Mouse (Mus musculus) small intestine, adult 2 months (tissue): ENCODE results near the gene Rbm7. TPM values are rescaled to one million over a fixed set of nuclear protein-coding genes. Genes with fewer than 3 reads are reported as not detected.
"Not testable (repeated sequence)": the region's sequence is repeated elsewhere in the genome, so short reads cannot be mapped to it uniquely, and the experiment has no call there.

Experiments
- H3K27ac ChIP-seq: fragments of 200-500 bp; 2 replicates; pipeline ENCODE4 v1.5.1; 2012; ENCODE audit warnings: low read depth, low read length, control low read depth, inconsistent platforms; ENCODE audit not compliant: insufficient read depth
- H3K27me3 ChIP-seq: fragments of 200-500 bp; 2 replicates; pipeline ENCODE4 v1.6.1; 2012; ENCODE audit warnings: mild to moderate bottlenecking, moderate library complexity, low read length, inconsistent platforms; ENCODE audit not compliant: control insufficient read depth, insufficient read depth
- H3K36me3 ChIP-seq: fragments of 200-500 bp; 2 replicates; pipeline ENCODE4 v1.6.1; 2012; ENCODE audit warnings: mild to moderate bottlenecking, low read length, control low read depth, inconsistent platforms; ENCODE audit not compliant: control insufficient read depth, insufficient read depth
- H3K4me1 ChIP-seq: fragments of 200-500 bp; 2 replicates; pipeline ENCODE4 v1.6.1; 2012; ENCODE audit warnings: low read length, inconsistent platforms, mixed read lengths; ENCODE audit not compliant: control insufficient read depth, insufficient read depth, insufficient read length
- H3K4me3 ChIP-seq: fragments of 200-500 bp; 2 replicates; pipeline ENCODE4 v1.5.1; 2012; ENCODE audit warnings: low read depth, mild to moderate bottlenecking, control low read depth, inconsistent platforms, low read length, moderate library complexity
- CTCF ChIP-seq: fragments of 200-500 bp; IDR thresholded peaks from 2 replicates; pipeline ENCODE4 v1.5.1; 2012; ENCODE audit warnings: low read depth, mild to moderate bottlenecking, control low read depth, inconsistent platforms, low read length, moderate library complexity, mixed read lengths; ENCODE audit not compliant: insufficient replicate concordance, insufficient read length; ENCODE audit errors: extremely low read depth
- POLR2A ChIP-seq: fragments of 200-500 bp; IDR thresholded peaks from 2 replicates; pipeline ENCODE4 v1.6.1; 2012; ENCODE audit warnings: low read depth, mild to moderate bottlenecking, control low read depth, inconsistent platforms, low read length, moderate library complexity
- WGBS: fragments of 180-500 bp; shearing (Covaris S2); methylation state at CpG from one replicate; pipeline ENCODE4 v1.1.7; 2018; 5-methylcytosine and 5-hydroxymethylcytosine counted together
- polyA plus RNA-seq: library from polyadenylated mRNA; depleted of rRNA; stranded (reverse); fragments of >200 nt; gene quantifications from 2 replicates; pipeline ENCODE4 v1.2.3, GENCODE M21; 2012; rRNA removed

Rbm7 gene
- 10.0 and 10.4 TPM in 2 replicates for polyA plus RNA-seq

DNA sequence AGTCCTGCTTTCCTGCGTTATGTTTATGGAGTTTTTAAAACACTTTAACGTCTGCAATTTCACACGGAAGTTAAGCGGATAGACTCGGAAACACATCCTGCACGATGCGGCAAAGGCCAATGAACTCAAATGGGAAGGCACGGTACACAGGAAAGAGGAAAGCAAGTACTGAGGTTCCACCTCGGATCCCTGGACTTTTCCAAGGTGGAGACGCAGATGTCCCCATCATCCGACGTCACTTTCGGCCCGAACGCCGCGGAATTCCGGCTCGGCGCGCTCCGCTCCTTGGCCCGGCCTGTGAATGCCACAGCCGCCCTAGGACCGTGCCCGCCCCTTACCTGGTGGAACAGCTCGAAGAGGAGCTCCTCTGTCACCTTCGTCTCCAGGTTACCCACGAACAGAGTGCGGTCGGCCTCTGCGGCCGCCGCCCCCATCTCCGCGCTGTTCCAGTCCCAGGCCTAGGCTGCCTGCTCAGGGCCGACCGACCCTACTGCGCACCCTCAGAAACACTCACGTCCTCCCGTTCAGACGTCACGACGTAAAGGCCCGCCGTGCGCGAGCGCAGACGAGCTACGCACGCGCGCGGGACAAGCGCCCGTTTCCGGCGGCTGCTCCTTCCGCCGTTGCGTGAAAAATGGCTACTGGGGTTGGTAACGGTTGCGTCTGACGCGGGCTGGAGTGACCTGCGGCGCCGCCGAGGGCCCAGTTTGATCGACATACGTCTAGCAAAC lies at the start of gene Rbm7, which contains the start of gene Gm5617:
Rbm7 (minus strand) TSS at position 483 of the 731 bp plus-strand sequence.
Gm5617 (plus strand) TSS at position 626 of the 731 bp plus-strand sequence.
- Histone ChIP-seq H3K27ac (peak within 1 kb of the TSS; percentile 89), H3K4me3 (peak within 1 kb of the TSS; percentile 84), H3K36me3 (peaks cover 27% of the 10 kb centered on the region), H3K4me1 (peaks cover 7% of the 10 kb centered on the region; the same call in 1 of the 2 replicates), H3K27me3 (no peaks in the 10 kb centered on the region)
- TF ChIP-seq POLR2A, result peak; percentile 94
- no peak for TF ChIP-seq CTCF
- 1% methylated on average over 72 of the region's 72 CpGs for WGBS

GRCm38 (mm10) chr9:48538688-48539087 lies 43.6 kb upstream of the Rbm7 start:
- Histone ChIP-seq H3K4me3 (no peak overlapping the region), H3K36me3 (no peaks in the 10 kb centered on the region), H3K27me3 (no peaks in the 10 kb centered on the region; the same call in 1 of the 2 replicates), H3K27ac (no peak overlapping the region), H3K4me1 (no peaks in the 10 kb centered on the region)
- 21% methylated on average over 12 of the region's 12 CpGs for WGBS
- TF ChIP-seq CTCF (no peak), POLR2A (no peak)

DNA sequence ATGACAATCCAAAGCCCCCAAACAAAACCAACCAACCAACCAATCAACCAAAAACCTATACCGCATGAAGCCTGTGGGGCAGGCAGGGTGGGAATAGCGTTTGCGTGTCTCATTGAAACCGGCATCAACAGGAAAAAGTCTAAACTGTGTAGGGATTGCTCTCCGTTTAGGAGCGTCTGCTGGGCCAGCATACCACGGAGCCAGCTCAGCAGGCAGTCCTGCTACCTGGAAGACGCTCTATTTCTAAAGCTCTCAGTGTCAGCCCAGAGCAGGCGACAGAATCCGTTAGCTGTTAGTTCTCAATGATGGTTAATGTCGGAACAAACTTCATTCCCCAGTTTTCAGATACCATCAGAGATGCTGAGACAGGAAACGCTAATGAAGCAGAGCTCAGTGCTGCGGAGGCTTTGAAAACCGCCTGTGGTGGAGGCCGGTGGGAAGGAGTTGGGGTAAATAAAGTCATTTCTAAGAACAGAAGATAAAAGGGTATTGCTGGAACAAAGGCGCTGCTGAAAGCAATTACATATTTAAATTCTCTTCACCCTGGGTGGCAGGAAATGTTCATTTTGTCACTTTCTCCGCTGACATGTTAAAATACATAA lies 43.0 kb upstream of the Rbm7 start:
- Histone ChIP-seq H3K4me3 (no peak overlapping the region), H3K27ac (0 out of 2 replicates have a peak overlapping the region, but pooled peaks have one; percentile 12), H3K36me3 (no peaks in the 10 kb centered on the region)

GRCm38 (mm10) chr9:48537616-48538015 lies 42.5 kb upstream of the Rbm7 start:
- H3K36me3 ChIP-seq, H3K4me3 ChIP-seq, H3K4me1 ChIP-seq, H3K27ac ChIP-seq, H3K27me3 ChIP-seq: not testable (repeated sequence)
- 61% methylated on average over 1 of the region's 1 CpGs for WGBS

More for the DNA sequence above, 43.0 kb upstream of the Rbm7 start:
- Histone ChIP-seq H3K4me1 (no peaks in the 10 kb centered on the region), H3K27me3 (no peaks in the 10 kb centered on the region; the same call in 1 of the 2 replicates)
- 13% methylated on average over 17 of the region's 17 CpGs for WGBS
- TF ChIP-seq POLR2A (no peak), CTCF (no peak)

DNA sequence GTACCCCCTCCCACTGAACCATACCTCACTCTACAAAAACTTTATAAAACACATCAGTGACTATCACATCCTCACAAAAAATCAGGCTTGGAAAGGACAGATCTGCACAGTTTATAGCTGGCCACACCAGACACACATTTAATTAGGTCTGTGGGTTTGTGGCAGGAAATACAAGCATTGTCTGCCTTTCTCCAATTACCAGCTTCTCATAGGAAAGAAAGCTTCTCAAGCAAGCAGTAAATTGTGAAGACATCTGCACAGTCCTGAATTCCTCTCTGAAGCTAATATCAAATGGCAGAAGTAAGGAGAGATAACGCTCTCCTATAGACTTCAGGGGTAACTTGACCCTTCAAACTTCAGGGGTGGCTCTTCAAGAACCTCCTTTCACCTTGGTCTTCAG lies 41.3 kb upstream of the Rbm7 start:
- no peaks in the 10 kb centered on the region for H3K4me1 ChIP-seq
- 56% methylated on average over 1 of the region's 1 CpGs for WGBS
- H3K36me3 ChIP-seq, result no peaks in the 10 kb centered on the region
- H3K4me3 ChIP-seq, result no peak overlapping the region
- H3K27ac ChIP-seq, result no peak overlapping the region
- TF ChIP-seq CTCF, result no peak
- TF ChIP-seq POLR2A, result no peak
- no peaks in the 10 kb centered on the region; the same call in 1 of the 2 replicates for H3K27me3 ChIP-seq

DNA sequence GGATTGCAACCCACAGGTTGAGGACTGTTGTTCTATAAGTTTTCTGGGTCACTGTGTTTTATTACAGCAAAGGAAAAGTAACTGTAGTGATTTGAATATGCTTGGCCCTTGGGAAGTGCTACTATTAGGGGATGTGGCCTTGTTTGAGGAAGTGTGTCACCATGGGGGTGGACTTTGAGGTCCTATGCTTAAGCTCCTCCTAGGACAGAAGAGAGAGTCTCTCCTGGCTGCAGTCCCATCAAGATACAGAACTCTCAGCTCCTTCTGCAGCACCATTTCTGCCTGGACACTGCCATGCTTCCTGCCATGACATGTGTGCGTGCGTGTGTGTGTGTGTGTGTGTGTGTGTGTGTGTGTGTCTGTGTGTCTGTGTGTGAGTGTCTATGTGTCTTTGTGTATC lies 37.6 kb upstream of the Rbm7 start:
- Histone ChIP-seq H3K27me3 (no peaks in the 10 kb centered on the region; the same call in 1 of the 2 replicates), H3K4me3 (no peak overlapping the region), H3K4me1 (no peaks in the 10 kb centered on the region), H3K27ac (0 out of 2 replicates have a peak overlapping the region, but pooled peaks have one; percentile 23), H3K36me3 (no peaks in the 10 kb centered on the region)
- WGBS, result 75% methylated on average over 2 of the region's 2 CpGs
- TF ChIP-seq POLR2A (no peak), CTCF (no peak)

- no peak overlapping the region for H3K4me3 ChIP-seq
- no peak overlapping the region for H3K27ac ChIP-seq
- no peak for TF ChIP-seq POLR2A
- no peak for TF ChIP-seq CTCF
- no peaks in the 10 kb centered on the region; the same call in 1 of the 2 replicates for H3K27me3 ChIP-seq
- WGBS, result 41% methylated on average over 3 of the region's 3 CpGs
- no peaks in the 10 kb centered on the region for H3K4me1 ChIP-seq
- no peaks in the 10 kb centered on the region for H3K36me3 ChIP-seq
These were observed 37.1 kb upstream of the Rbm7 start for GRCm38 (mm10) chr9:48532203-48532602.
